Mouse (Mus musculus): ENCODE results near the gene Efhc1. TPM values are rescaled to one million over a fixed set of nuclear protein-coding genes. Genes with fewer than 3 reads are reported as not detected.
A peak's percentile ranks its signal among the peaks of the same experiment; 100 is the strongest.

Gene Efhc1
- polyA plus RNA-seq, 1 experiment from 2014 or later, result 3.4 TPM

DNA sequence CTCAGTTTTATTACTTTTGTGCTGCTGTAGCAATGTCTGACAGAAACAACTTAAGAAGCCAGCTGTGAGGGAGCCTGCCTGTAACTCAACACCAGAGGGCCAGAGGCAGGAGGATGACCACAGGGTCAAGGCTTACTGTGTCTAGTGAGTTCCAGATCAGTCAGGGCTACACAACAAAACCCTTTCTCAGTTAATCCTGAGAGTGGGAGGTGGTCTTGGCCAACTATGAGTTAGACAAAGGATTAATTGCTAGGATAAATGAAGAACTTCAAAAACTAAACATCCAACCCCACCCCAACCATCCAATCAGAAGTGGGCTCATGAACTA is 82.3 kb downstream of the Efhc1 start:
- Histone ChIP-seq H3K27ac (ENCODE audit: low read depth, low read length) (no peak overlapping the region), H3K4me1 (ENCODE audit: control insufficient read depth, insufficient read depth, low read length) (no peaks in the 10 kb centered on the region), H3K36me3 (ENCODE audit: control insufficient read depth, insufficient read depth, low read length) (no peaks in the 10 kb centered on the region), H3K4me3 (ENCODE audit: low read length) (no peak overlapping the region), H3K9ac (ENCODE audit: low read depth, low read length) (no peak overlapping the region), H3K27me3 (ENCODE audit: control insufficient read depth, insufficient read depth, low read length) (no peaks in the 10 kb centered on the region), H3K4me2 (replicated peaks; ENCODE audit: low read depth, low read length) (no peak overlapping the region), H3K9me3 (ENCODE audit: control insufficient read depth, low read length) (no peaks in the 10 kb centered on the region)
- peak; percentile 81 for ATAC-seq (ENCODE audit: low FRiP score, low TSS enrichment)

DNA sequence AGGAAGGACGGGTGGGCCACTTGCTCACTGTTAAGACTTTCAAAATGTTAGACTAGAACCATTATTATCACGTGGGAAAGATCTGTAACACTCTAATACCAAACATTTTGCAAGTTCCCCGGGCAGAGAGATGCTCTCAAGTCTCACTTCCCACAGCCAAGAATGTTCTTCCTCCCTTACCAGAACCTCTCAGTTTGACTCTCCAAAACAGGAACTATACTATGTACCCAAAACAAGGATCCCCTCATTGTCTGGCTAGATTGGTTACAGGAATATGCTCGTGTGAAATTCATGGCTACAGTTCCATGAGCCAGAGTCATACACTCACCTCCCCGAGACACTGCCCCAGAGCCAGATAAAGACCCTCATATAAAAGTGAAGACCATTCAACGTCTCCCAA is 84.5 kb downstream of the Efhc1 start:
- Histone ChIP-seq H3K27me3 (ENCODE audit: control insufficient read depth, insufficient read depth, low read length) (no peaks in the 10 kb centered on the region), H3K36me3 (ENCODE audit: control insufficient read depth, insufficient read depth, low read length) (no peaks in the 10 kb centered on the region), H3K4me1 (ENCODE audit: control insufficient read depth, insufficient read depth, low read length) (peaks cover 4% of the 10 kb centered on the region; the same call in 1 of the 2 replicates), H3K9me3 (ENCODE audit: control insufficient read depth, low read length) (no peaks in the 10 kb centered on the region), H3K4me2 (replicated peaks; ENCODE audit: low read depth, low read length) (no peak overlapping the region), H3K27ac (ENCODE audit: low read depth, low read length) (no peak overlapping the region), H3K9ac (ENCODE audit: low read depth, low read length) (no peak overlapping the region), H3K4me3 (ENCODE audit: low read length) (no peak overlapping the region)
- WGBS, result 82% methylated on average over 6 of the region's 6 CpGs
- no peak for ATAC-seq (ENCODE audit: low FRiP score, low TSS enrichment)

DNA sequence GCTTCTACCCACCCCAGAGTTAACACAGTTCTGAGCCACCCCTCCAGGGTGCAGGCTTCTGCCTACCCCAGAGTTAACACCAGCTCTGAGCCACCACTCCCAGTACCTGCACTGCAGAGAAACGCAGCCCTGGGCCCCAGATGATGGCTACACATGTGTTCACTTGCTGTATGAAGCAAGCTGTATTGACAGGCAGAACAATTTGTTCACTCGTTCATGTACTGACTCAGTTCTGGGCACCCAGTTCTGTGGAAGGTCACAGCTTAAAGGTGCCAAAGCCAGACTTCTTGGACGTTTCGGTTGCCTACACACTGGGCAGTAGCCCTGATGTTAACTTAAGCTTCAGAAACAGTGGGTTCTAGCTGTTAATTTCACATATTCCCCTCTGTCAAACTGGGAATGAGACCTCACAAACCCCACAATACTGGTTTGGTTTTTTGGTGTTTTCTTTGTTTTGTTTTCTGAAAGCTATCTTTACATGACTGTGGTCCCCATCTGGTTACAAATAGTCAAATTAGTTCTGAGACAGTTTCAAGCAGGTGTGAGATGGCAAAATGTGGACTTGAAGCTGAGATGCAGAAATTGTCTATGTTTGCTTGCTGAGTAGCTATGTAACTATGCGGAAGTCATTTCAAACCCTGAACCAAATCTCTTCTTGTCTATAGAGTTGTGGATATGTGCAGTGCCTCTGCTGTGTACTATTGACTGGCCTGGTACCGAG is 86.6 kb downstream of the Efhc1 start:
- 92% methylated on average over 6 of the region's 6 CpGs for WGBS
- Histone ChIP-seq H3K4me1 (ENCODE audit: control insufficient read depth, insufficient read depth, low read length) (peaks cover 5% of the 10 kb centered on the region; the same call in 1 of the 2 replicates), H3K27ac (ENCODE audit: low read depth, low read length) (no peak overlapping the region), H3K27me3 (ENCODE audit: control insufficient read depth, insufficient read depth, low read length) (no peaks in the 10 kb centered on the region), H3K4me2 (replicated peaks; ENCODE audit: low read depth, low read length) (no peak overlapping the region), H3K9me3 (ENCODE audit: control insufficient read depth, low read length) (no peaks in the 10 kb centered on the region), H3K4me3 (ENCODE audit: low read length) (no peak overlapping the region), H3K36me3 (ENCODE audit: control insufficient read depth, insufficient read depth, low read length) (no peaks in the 10 kb centered on the region), H3K9ac (ENCODE audit: low read depth, low read length) (no peak overlapping the region)
- ATAC-seq (ENCODE audit: low FRiP score, low TSS enrichment), result no peak

DNA sequence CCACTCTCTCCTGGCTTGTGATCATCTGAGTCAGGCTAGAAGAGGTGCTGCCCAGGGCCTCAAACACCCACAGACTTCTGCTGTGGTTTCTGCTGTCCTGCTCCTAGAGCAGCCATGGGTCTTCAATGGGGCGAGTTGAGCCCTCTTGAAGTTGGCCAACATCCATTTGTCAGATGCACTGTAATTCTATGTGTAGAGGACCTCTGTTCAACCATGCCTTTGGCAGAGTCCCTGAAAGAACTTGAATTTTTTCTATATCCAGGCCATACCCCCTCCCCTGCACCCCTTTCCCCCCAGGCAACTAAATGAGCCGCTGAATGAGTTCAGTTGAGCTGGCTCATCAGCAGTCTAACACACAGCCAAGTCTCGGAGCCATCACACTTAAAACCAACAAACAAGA is 88.1 kb downstream of the Efhc1 start:
- Histone ChIP-seq H3K27ac (ENCODE audit: low read depth, low read length) (no peak overlapping the region), H3K4me3 (ENCODE audit: low read length) (no peak overlapping the region), H3K9me3 (ENCODE audit: control insufficient read depth, low read length) (no peaks in the 10 kb centered on the region), H3K4me1 (ENCODE audit: control insufficient read depth, insufficient read depth, low read length) (peaks cover 5% of the 10 kb centered on the region; the same call in 1 of the 2 replicates), H3K36me3 (ENCODE audit: control insufficient read depth, insufficient read depth, low read length) (no peaks in the 10 kb centered on the region), H3K4me2 (replicated peaks; ENCODE audit: low read depth, low read length) (no peak overlapping the region), H3K9ac (ENCODE audit: low read depth, low read length) (no peak overlapping the region), H3K27me3 (ENCODE audit: control insufficient read depth, insufficient read depth, low read length) (no peaks in the 10 kb centered on the region)
- ATAC-seq (ENCODE audit: low FRiP score, low TSS enrichment), result no peak
- 88% methylated on average over 3 of the region's 3 CpGs for WGBS

DNA sequence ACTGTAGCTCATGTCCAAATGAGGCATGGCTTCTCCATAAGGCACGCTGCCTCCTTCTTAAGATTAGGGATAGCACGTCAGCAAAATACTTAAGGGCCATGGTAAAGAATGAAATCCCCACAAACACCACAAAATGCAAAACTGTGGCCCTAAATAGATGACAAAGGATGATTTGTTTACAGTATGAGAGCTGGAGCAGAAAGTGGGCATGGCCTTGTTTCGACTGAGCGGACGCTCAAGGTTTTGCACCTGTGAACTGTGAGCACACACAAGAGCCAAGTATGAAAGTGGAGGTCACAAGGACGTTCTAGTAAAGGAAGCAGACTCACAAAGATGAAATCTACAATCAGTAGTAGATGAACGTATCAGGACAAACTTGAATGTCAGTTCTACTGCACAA is 88.7 kb downstream of the Efhc1 start:
- no peak overlapping the region for H3K9ac ChIP-seq (ENCODE audit: low read depth, low read length)
- H3K36me3 ChIP-seq (ENCODE audit: control insufficient read depth, insufficient read depth, low read length), result no peaks in the 10 kb centered on the region
- H3K4me3 ChIP-seq (ENCODE audit: low read length), result no peak overlapping the region
- peaks cover 5% of the 10 kb centered on the region; the same call in 1 of the 2 replicates for H3K4me1 ChIP-seq (ENCODE audit: control insufficient read depth, insufficient read depth, low read length)
- H3K9me3 ChIP-seq (ENCODE audit: control insufficient read depth, low read length), result no peaks in the 10 kb centered on the region
- no peak for ATAC-seq (ENCODE audit: low FRiP score, low TSS enrichment)
- no peak overlapping the region for H3K27ac ChIP-seq (ENCODE audit: low read depth, low read length)
- no peaks in the 10 kb centered on the region for H3K27me3 ChIP-seq (ENCODE audit: control insufficient read depth, insufficient read depth, low read length)
- whole genome bisulfite sequencing, result 84% methylated on average over 7 of the region's 7 CpGs
- no peak overlapping the region for H3K4me2 ChIP-seq (replicated peaks; ENCODE audit: low read depth, low read length)

Other genes with a start within 250 kb of the Efhc1 start
- gene Il17a, start 220.7 kb upstream of the Efhc1 start, polyA plus RNA-seq (2014; fragmentation: Nextera tagmentation; extraction: Ambion mirVana), result not detected in 2 replicates
- not detected in 2 replicates for gene Il17f, start 161.0 kb upstream of the Efhc1 start, polyA plus RNA-seq (2014; fragmentation: Nextera tagmentation; extraction: Ambion mirVana)
- 180 and 185 TPM in 2 replicates for gene Mcm3, start 131.3 kb upstream of the Efhc1 start, polyA plus RNA-seq (2014; fragmentation: Nextera tagmentation; extraction: Ambion mirVana)
- 2.5 and 5.1 TPM in 2 replicates for gene Paqr8, start 61.0 kb upstream of the Efhc1 start, polyA plus RNA-seq (2014; fragmentation: Nextera tagmentation; extraction: Ambion mirVana)
- 9.8 and 12.4 TPM in 2 replicates for gene Tram2, start 127.6 kb downstream of the Efhc1 start, polyA plus RNA-seq (2014; fragmentation: Nextera tagmentation; extraction: Ambion mirVana)

All from kidney, embryonic 14.5 days (tissue).